Mouse (Mus musculus) liver, embryonic 14.5 days (tissue): ENCODE measurements around the gene Arl5a.

Source experiments
- CTCF ChIP-seq: IDR thresholded peaks from 2 replicates; pipeline ENCODE4 v1.5.1; 2016; ENCODE audit warnings: antibody characterized with exemption, low read depth, control low read depth
- EP300 ChIP-seq: IDR thresholded peaks from 2 replicates; pipeline ENCODE4 v1.6.1; 2016; ENCODE audit warnings: antibody characterized with exemption, low read depth

DNA sequence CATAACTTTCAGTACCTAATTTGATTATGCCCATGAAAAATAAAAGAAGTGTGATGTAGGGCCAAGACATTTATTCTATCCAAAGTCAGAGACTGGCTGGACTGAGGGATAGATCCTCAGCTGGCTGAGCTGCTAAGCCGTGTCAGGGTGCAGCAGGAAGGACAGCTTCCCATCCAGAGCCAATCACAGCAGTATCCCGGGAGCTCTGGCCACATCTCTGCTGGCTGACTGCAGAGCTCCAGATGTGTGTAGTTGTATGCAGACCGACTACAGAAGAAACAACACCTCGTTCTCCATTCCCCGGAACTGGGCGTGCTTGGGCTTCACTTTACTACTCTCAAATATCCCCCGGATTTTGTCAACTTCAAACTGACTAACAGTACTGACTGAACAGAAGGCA is 8.7 kb upstream of the Arl5a start:
- TF ChIP-seq EP300: no peak
- no peak for TF ChIP-seq CTCF
